Mouse (Mus musculus) adrenal gland, postnatal 36 days (tissue): ENCODE measurements around the gene Fnbp1l. TPM values are rescaled to one million over a fixed set of nuclear protein-coding genes. Genes with fewer than 3 reads are reported as not detected.

ENCODE experiments used
- DNase-seq, 2 experiments: peaks; one replicate each; pipeline ENCODE4 v3.0.0; 2021; ENCODE audit warnings: mixed read lengths in 1 of 2
- microRNA-seq: library from miRNA; unstranded; fragments of <30 nt; microRNA quantifications from one replicate; pipeline ENCODE4 v1.2.0, GENCODE M21; 2021
- total RNA-seq, 2 experiments: library from RNA; stranded (reverse); gene quantifications; 2 replicates each; pipeline ENCODE4 v1.2.3; 2021

Gene Fnbp1l
- total RNA-seq, 2 experiments from 2014 or later, result 16.8 to 21.5 TPM

DNA sequence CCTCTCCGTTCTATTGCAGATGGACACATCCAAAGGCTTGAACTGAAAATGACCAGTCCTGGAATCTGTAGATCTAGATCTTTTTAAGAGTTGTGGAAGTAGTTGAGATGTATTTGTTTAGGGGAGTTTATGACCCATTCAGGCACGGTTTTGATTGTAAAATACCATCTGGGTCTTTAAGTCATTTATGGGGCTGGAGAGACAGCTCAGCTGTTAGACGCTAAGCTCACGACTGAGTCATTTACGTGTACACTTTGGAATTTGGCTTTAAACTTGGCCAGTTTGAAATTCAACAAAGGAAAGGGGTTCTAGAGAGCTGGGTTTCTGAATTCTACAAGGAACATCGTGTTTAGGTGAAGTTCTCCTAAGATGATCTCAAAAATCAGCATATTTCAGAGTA, 124.8 kb downstream of the Fnbp1l start:
- no peak for DNase-seq

DNA sequence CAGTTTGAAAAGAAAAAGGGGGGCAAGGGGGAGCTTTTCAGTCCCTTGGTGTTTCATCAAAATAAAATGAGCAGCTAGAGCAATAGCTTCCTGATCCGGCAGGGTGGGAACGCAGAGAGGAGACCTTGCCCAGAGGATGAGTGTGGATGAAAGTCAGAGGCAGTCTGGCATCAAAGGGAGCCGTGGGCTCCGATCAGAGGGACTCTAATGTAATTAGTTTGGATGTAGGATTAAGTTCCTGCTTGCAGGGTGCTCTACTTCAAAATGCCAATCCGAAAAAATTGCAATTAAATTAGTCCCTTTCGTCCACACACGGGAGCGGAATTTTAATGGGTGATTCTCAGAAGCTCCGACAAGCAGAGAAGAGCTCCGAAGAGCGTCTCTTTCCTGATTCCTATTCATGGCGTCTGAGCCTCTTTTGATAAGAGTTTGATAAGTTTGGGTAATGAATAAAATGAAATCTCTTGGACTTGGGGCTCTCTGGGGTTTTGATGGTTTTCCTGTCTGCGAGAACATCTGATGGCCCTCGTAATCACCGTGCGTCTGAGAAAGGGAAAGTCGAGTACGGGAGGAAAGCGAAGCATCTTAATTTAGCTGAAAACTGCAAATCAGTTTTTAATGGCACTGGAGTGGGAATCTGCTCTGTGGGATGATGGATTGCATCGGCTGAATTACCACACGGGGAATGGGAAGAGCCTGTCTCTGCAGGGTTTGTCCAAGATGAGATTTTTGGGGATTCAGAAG, 126.5 kb downstream of the Fnbp1l start:
- no peak for DNase-seq

DNA sequence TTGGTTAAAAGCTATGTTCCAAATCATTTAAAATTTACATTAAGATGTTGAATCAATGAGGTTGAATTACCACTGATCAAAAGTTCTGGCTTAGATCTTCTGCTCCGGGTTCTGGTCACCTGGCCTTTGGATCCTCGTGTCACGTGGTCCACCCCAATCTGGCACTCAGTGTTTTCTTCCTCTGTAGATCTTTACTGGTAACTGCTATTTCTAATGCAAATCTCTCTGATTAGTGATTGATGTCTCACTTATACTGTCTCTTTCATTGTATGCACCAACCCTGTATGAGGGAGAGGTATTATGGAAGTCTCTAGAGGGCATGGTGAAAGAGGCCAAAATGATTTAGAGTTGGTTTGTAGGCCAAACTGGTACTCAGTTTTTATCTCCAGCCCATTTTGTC, 127.5 kb downstream of the Fnbp1l start:
- DNase-seq, result no peak

DNA sequence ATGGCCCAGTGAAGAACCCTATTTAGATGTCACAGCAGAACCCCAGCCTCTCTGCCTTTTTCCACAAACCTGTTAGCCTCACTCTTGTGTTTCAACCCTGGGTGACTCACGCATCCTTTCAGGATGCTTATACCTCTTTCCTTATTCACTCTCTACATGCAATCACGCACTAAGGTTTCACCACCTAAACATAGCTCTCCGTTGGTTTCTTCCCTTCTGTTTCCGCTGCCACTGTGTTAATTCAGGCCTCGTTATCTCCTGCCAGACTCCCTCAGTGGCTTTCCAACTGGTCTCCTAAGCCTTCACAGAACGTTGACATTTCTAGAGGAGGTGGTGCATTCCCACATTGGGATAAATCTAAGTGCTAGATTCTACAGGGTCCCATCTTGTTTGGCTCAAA, 128.9 kb downstream of the Fnbp1l start:
- DNase-seq, result no peak

Small RNA genes within 50 kb of the gene (microRNA-seq; reads per million reads assigned to microRNA genes)
- not detected for gene Mir7657

Other genes with a start within 250 kb of the Fnbp1l start
- 10 to 100 TPM; 36.0 to 58.0 TPM for gene Pde5a, start 109.2 kb upstream of the Fnbp1l start, total RNA-seq